Comparison of ENCODE assay signal across 14 mouse cellular contexts in genomic region chr10:4121197-4121596, GRCm38 (mm10).
DNase-seq lines count a peak whose midpoint lies in the region; ATAC-seq and TF ChIP-seq lines count a peak whose summit lies in the region.
"Had no signal": no experiment of that assay in that cellular context is flagged by ENCODE, and none has a peak within 500 bp of the region (broad histone marks: within the 10 kb centered on the region; RNA-seq: fewer than 3 reads in every experiment).

No protein-coding gene starts in this region.

- no peak for TF ChIP-seq EP300 in stomach, postnatal 0 days (optimal IDR thresholded peaks at IDR 0.05)

- no peak overlapping the region for H3K4me3 ChIP-seq in intestine, embryonic 14.5 days (ENCODE audit: low read depth, low read length)
- H3K4me3 ChIP-seq in intestine, postnatal 0 days (ENCODE audit: low read depth, low read length) = no peak overlapping the region
- no peak overlapping the region for H3K4me3 ChIP-seq in lung, embryonic 15.5 days
- H3K4me3 ChIP-seq in brown adipose tissue, adult 24 weeks (ENCODE audit: insufficient read depth, low read depth, low read length) = no peak overlapping the region
- no peak overlapping the region for H3K4me3 ChIP-seq in stomach, postnatal 0 days (ENCODE audit: low read depth, low read length)
- H3K4me3 ChIP-seq: forebrain, embryonic 13.5 days; heart, embryonic 10.5 days had no signal

- TF ChIP-seq CTCF in intestine, postnatal 0 days (IDR thresholded peaks at IDR 0.05; ENCODE audit: low read depth) = no peak
- no peak for TF ChIP-seq CTCF in stomach, postnatal 0 days (IDR thresholded peaks at IDR 0.05; ENCODE audit: low read depth)

- no peaks in the 10 kb centered on the region for H3K27me3 ChIP-seq in intestine, embryonic 14.5 days (replicated peaks; ENCODE audit: control insufficient read depth, insufficient read depth, low read length)
- H3K27me3 ChIP-seq in intestine, postnatal 0 days (replicated peaks; ENCODE audit: control insufficient read depth, insufficient read depth, low read length) = no peaks in the 10 kb centered on the region
- no peaks in the 10 kb centered on the region for H3K27me3 ChIP-seq in lung, embryonic 15.5 days
- H3K27me3 ChIP-seq in stomach, postnatal 0 days (ENCODE audit: control insufficient read depth, insufficient read depth, low read length) = no peaks in the 10 kb centered on the region
- H3K27me3 ChIP-seq: forebrain, embryonic 13.5 days had no signal

- H3K27ac ChIP-seq in intestine, embryonic 14.5 days (ENCODE audit: low read depth) = peak overlapping the region; percentile 54; the same call in 1 of the 2 replicates
- no peak overlapping the region for H3K27ac ChIP-seq in intestine, postnatal 0 days (ENCODE audit: low read depth, low read length)
- H3K27ac ChIP-seq in lung, embryonic 15.5 days = peak overlapping the region; percentile 81
- H3K27ac ChIP-seq in brown adipose tissue, adult 24 weeks (replicated peaks; ENCODE audit: low read depth, low read length) = peak overlapping the region; percentile 83
- peak overlapping the region; percentile 63 for H3K27ac ChIP-seq in stomach, postnatal 0 days (replicated peaks)
- H3K27ac ChIP-seq: forebrain, embryonic 13.5 days; heart, embryonic 10.5 days; hindbrain, embryonic 14.5 days; macrophage had no signal

- H3K4me2 ChIP-seq in intestine, embryonic 14.5 days (ENCODE audit: low read length) = no peak overlapping the region
- no peak overlapping the region for H3K4me2 ChIP-seq in intestine, postnatal 0 days (replicated peaks; ENCODE audit: low read depth)
- no peak overlapping the region for H3K4me2 ChIP-seq in lung, embryonic 15.5 days
- H3K4me2 ChIP-seq in stomach, postnatal 0 days (replicated peaks; ENCODE audit: low read depth) = no peak overlapping the region
- H3K4me2 ChIP-seq: forebrain, embryonic 13.5 days; hindbrain, embryonic 14.5 days had no signal

- WGBS in intestine, embryonic 14.5 days = 76% methylated on average over 1 of the region's 1 CpGs
- WGBS in intestine, postnatal 0 days = 87% methylated on average over 1 of the region's 1 CpGs
- 82% methylated on average over 1 of the region's 1 CpGs for WGBS in lung, embryonic 15.5 days
- 75% methylated on average over 1 of the region's 1 CpGs for WGBS in stomach, postnatal 0 days

- H3K4me1 ChIP-seq in intestine, embryonic 14.5 days (replicated peaks; ENCODE audit: control insufficient read depth, insufficient read depth, low read length) = peaks cover 37% of the 10 kb centered on the region
- H3K4me1 ChIP-seq in intestine, postnatal 0 days (replicated peaks; ENCODE audit: control insufficient read depth, insufficient read depth, low read length) = no peaks in the 10 kb centered on the region
- peaks cover 52% of the 10 kb centered on the region for H3K4me1 ChIP-seq in lung, embryonic 15.5 days
- H3K4me1 ChIP-seq in brown adipose tissue, adult 24 weeks (ENCODE audit: control insufficient read depth, insufficient read depth, insufficient read length, low read length) = peaks cover 11% of the 10 kb centered on the region
- peaks cover 2% of the 10 kb centered on the region; the same call in 1 of the 2 replicates for H3K4me1 ChIP-seq in stomach, postnatal 0 days (replicated peaks; ENCODE audit: control insufficient read depth, insufficient read depth)

- no peak for ATAC-seq in intestine, embryonic 14.5 days (replicated peaks; ENCODE audit: low FRiP score, low TSS enrichment, low read depth)
- no peak for ATAC-seq in intestine, postnatal 0 days
- ATAC-seq in lung, embryonic 15.5 days (ENCODE audit: borderline replicate concordance, extremely low read depth, low FRiP score, low TSS enrichment) = no peak
- ATAC-seq in stomach, postnatal 0 days (ENCODE audit: low FRiP score, low TSS enrichment) = no peak
- ATAC-seq: CD4-positive, CD25-positive, alpha-beta regulatory T cell, adult 4 months; forebrain, embryonic 13.5 days had no signal

- H3K9me3 ChIP-seq in intestine, embryonic 14.5 days (ENCODE audit: control insufficient read depth, low read length) = no peaks in the 10 kb centered on the region
- no peaks in the 10 kb centered on the region for H3K9me3 ChIP-seq in intestine, postnatal 0 days (ENCODE audit: control insufficient read depth)
- H3K9me3 ChIP-seq in lung, embryonic 15.5 days = no peaks in the 10 kb centered on the region
- H3K9me3 ChIP-seq in stomach, postnatal 0 days (ENCODE audit: control insufficient read depth, low read length) = no peaks in the 10 kb centered on the region
- H3K9me3 ChIP-seq: forebrain, embryonic 13.5 days; heart, embryonic 10.5 days had no signal

- H3K9ac ChIP-seq in intestine, embryonic 14.5 days (ENCODE audit: low read length) = no peak overlapping the region
- no peak overlapping the region for H3K9ac ChIP-seq in intestine, postnatal 0 days (ENCODE audit: low read depth, low read length)
- H3K9ac ChIP-seq in lung, embryonic 15.5 days = no peak overlapping the region
- no peak overlapping the region for H3K9ac ChIP-seq in stomach, postnatal 0 days (ENCODE audit: low read length)
- H3K9ac ChIP-seq: forebrain, embryonic 13.5 days; hindbrain, embryonic 14.5 days had no signal

- no peaks in the 10 kb centered on the region for H3K36me3 ChIP-seq in intestine, embryonic 14.5 days (ENCODE audit: control insufficient read depth, insufficient read depth, low read length)
- H3K36me3 ChIP-seq in intestine, postnatal 0 days (ENCODE audit: control insufficient read depth, insufficient read depth) = no peaks in the 10 kb centered on the region
- H3K36me3 ChIP-seq in lung, embryonic 15.5 days = no peaks in the 10 kb centered on the region
- H3K36me3 ChIP-seq in stomach, postnatal 0 days (ENCODE audit: control insufficient read depth, insufficient read depth, low read length) = no peaks in the 10 kb centered on the region
- H3K36me3 ChIP-seq: heart, embryonic 10.5 days had no signal

- no peak for DNase-seq in intestine, embryonic 14.5 days (ENCODE audit: low spot score)
- DNase-seq in lung, postnatal 25 days (ENCODE audit: low spot score) = no peak
- no peak for DNase-seq in stomach, postnatal 0 days (ENCODE audit: low spot score)
- DNase-seq in frontal cortex, postnatal 25 days (ENCODE audit: low spot score in 2 of 2) = no peak
- DNase-seq: cerebellum, adult 11 months; midbrain, embryonic 14.5 days had no signal
